Mouse (Mus musculus): ENCODE measurements around the gene Sos1. TPM values are rescaled to one million over a fixed set of nuclear protein-coding genes. Genes with fewer than 3 reads are reported as not detected.

Sos1 gene
- total and polyA plus RNA-seq, 3 experiments, result 3.0 to 54.4 (median 9.1) TPM

GRCm38 (mm10) chr17:80360245-80360644, 120.0 kb downstream of the Sos1 start:
- TF ChIP-seq GATA2 (IDR thresholded peaks at IDR 0.05; ENCODE audit: borderline replicate concordance, low read depth, low read length) (no peak), GATA1 (IDR thresholded peaks at IDR 0.05; ENCODE audit: borderline replicate concordance, low read length) (no peak), TAL1 (conservative IDR thresholded peaks at IDR 0.05; ENCODE audit: low read depth, low read length) (no peak)
- Histone ChIP-seq H3K4me3 (ENCODE audit: low read depth, low read length) (no peak overlapping the region), H3K4me1 (ENCODE audit: insufficient read depth, low read depth, low read length) (no peaks in the 10 kb centered on the region), H3K27me3 (ENCODE audit: insufficient read depth, low read length) (peaks cover 3% of the 10 kb centered on the region; the same call in 1 of the 2 replicates), H3K36me3 (replicated peaks) (no peaks in the 10 kb centered on the region), H3K9me3 (replicated peaks) (no peaks in the 10 kb centered on the region)
- no peak for ATAC-seq (ENCODE audit: extremely low read depth, insufficient number of reproducible peaks, low FRiP score, poor library complexity, severe bottlenecking)
- no peak for DNase-seq (ENCODE audit: low spot score)

- DNase-seq (ENCODE audit: low spot score) (no peak), ATAC-seq (ENCODE audit: extremely low read depth, insufficient number of reproducible peaks, low FRiP score, poor library complexity, severe bottlenecking) (no peak)
- no peaks in the 10 kb centered on the region for H3K4me1 ChIP-seq (ENCODE audit: insufficient read depth, low read depth, low read length)
- H3K27me3 ChIP-seq (ENCODE audit: insufficient read depth, low read length), result peaks cover 5% of the 10 kb centered on the region; the same call in 1 of the 2 replicates
- no peaks in the 10 kb centered on the region for H3K9me3 ChIP-seq (replicated peaks)
- no peak for TF ChIP-seq GATA1 (IDR thresholded peaks at IDR 0.05; ENCODE audit: borderline replicate concordance, low read length)
- TF ChIP-seq POLR2AphosphoS5 (IDR thresholded peaks at IDR 0.05; ENCODE audit: insufficient replicate concordance, low read depth, low read length), result no peak
- H3K36me3 ChIP-seq (replicated peaks), result no peaks in the 10 kb centered on the region
- no peak overlapping the region for H3K4me3 ChIP-seq (ENCODE audit: low read depth, low read length)
Measured at GRCm38 (mm10) chr17:80347234-80347633, 133.0 kb downstream of the Sos1 start.

- ATAC-seq (ENCODE audit: extremely low read depth, insufficient number of reproducible peaks, low FRiP score, poor library complexity, severe bottlenecking), result no peak
Measured at GRCm38 (mm10) chr17:80346591-80347125, 133.6 kb downstream of the Sos1 start.

GRCm38 (mm10) chr17:80345277-80345676, 135.0 kb downstream of the Sos1 start:
- no peaks in the 10 kb centered on the region for H3K9me3 ChIP-seq (replicated peaks)
- TF ChIP-seq CTCF (IDR thresholded peaks at IDR 0.05; ENCODE audit: low read depth, low read length) (no peak), TAL1 (conservative IDR thresholded peaks at IDR 0.05; ENCODE audit: low read depth, low read length) (no peak), GATA1 (IDR thresholded peaks at IDR 0.05; ENCODE audit: borderline replicate concordance, low read length) (no peak), GATA2 (IDR thresholded peaks at IDR 0.05; ENCODE audit: borderline replicate concordance, low read depth, low read length) (no peak), POLR2AphosphoS5 (IDR thresholded peaks at IDR 0.05; ENCODE audit: insufficient replicate concordance, low read depth, low read length) (no peak)
- no peaks in the 10 kb centered on the region for H3K36me3 ChIP-seq (replicated peaks)
- peaks cover 5% of the 10 kb centered on the region; the same call in 1 of the 2 replicates for H3K27me3 ChIP-seq (ENCODE audit: insufficient read depth, low read length)
- no peak for ATAC-seq (ENCODE audit: extremely low read depth, insufficient number of reproducible peaks, low FRiP score, poor library complexity, severe bottlenecking)
- H3K4me3 ChIP-seq (ENCODE audit: low read depth, low read length), result no peak overlapping the region
- no peaks in the 10 kb centered on the region for H3K4me1 ChIP-seq (ENCODE audit: insufficient read depth, low read depth, low read length)
- no peak for DNase-seq (ENCODE audit: low spot score)

More at GRCm38 (mm10) chr17:80346591-80347125, 133.6 kb downstream of the Sos1 start:
- Histone ChIP-seq H3K9me3 (replicated peaks) (no peaks in the 10 kb centered on the region), H3K4me3 (ENCODE audit: low read depth, low read length) (no peak overlapping the region), H3K4me1 (ENCODE audit: insufficient read depth, low read depth, low read length) (no peaks in the 10 kb centered on the region), H3K27me3 (ENCODE audit: insufficient read depth, low read length) (peaks cover 5% of the 10 kb centered on the region; the same call in 1 of the 2 replicates), H3K36me3 (replicated peaks) (no peaks in the 10 kb centered on the region)
- TF ChIP-seq POLR2AphosphoS5 (IDR thresholded peaks at IDR 0.05; ENCODE audit: insufficient replicate concordance, low read depth, low read length) (no peak), GATA2 (IDR thresholded peaks at IDR 0.05; ENCODE audit: borderline replicate concordance, low read depth, low read length) (no peak), GATA1 (IDR thresholded peaks at IDR 0.05; ENCODE audit: borderline replicate concordance, low read length) (no peak)
- no peak for DNase-seq (ENCODE audit: low spot score)

Other genes with a start within 250 kb of the Sos1 start
- gene Morn2, start 190.2 kb downstream of the Sos1 start, total RNA-seq (2014; fragmentation: Nextera tagmentation), result 32.8 and 34.3 TPM in 2 replicates
- gene Morn2, start 190.2 kb downstream of the Sos1 start, total RNA-seq (2017), result 20.8 and 24.0 TPM in 2 replicates
- 3.3 and 3.5 TPM in 2 replicates for gene Morn2, start 190.2 kb downstream of the Sos1 start, polyA plus RNA-seq (2012)
- gene Dhx57, start 190.0 kb downstream of the Sos1 start, total RNA-seq (2014; fragmentation: Nextera tagmentation), result 23.4 and 29.0 TPM in 2 replicates
- 15.7 and 16.3 TPM in 2 replicates for gene Dhx57, start 190.0 kb downstream of the Sos1 start, total RNA-seq (2017)
- 7.7 and 8.0 TPM in 2 replicates for gene Dhx57, start 190.0 kb downstream of the Sos1 start, polyA plus RNA-seq (2012)
- not detected in 2 replicates for gene Arhgef33, start 173.0 kb downstream of the Sos1 start, total RNA-seq (2014; fragmentation: Nextera tagmentation)
- gene Arhgef33, start 173.0 kb downstream of the Sos1 start, total RNA-seq (2017), result 0.27 and 0.29 TPM in 2 replicates
- 0.07 TPM in 1 of 2 replicates, not detected in the other for gene Arhgef33, start 173.0 kb downstream of the Sos1 start, polyA plus RNA-seq (2012)
- not detected in 2 replicates for gene Gm10190, start 106.9 kb downstream of the Sos1 start, total RNA-seq (2014; fragmentation: Nextera tagmentation)
- not detected in 2 replicates for gene Gm10190, start 106.9 kb downstream of the Sos1 start, total RNA-seq (2017)
- gene Gm10190, start 106.9 kb downstream of the Sos1 start, polyA plus RNA-seq (2012), result not detected in 2 replicates
- gene Cdkl4, start 97.4 kb upstream of the Sos1 start, total RNA-seq (2014; fragmentation: Nextera tagmentation), result 0.75 and 0.83 TPM in 2 replicates
- 0.05 and 0.12 TPM in 2 replicates for gene Cdkl4, start 97.4 kb upstream of the Sos1 start, total RNA-seq (2017)
- 0.02 TPM in 1 of 2 replicates, not detected in the other for gene Cdkl4, start 97.4 kb upstream of the Sos1 start, polyA plus RNA-seq (2012)
- gene Map4k3, start 248.0 kb upstream of the Sos1 start, total RNA-seq (2014; fragmentation: Nextera tagmentation), result 0.30 TPM in 1 of 2 replicates, not detected in the other
- 0.22 and 0.29 TPM in 2 replicates for gene Map4k3, start 248.0 kb upstream of the Sos1 start, total RNA-seq (2017)
- not detected in 2 replicates for gene Map4k3, start 248.0 kb upstream of the Sos1 start, polyA plus RNA-seq (2012)

Measured in G1E (cell line).